Mouse (Mus musculus): ENCODE data around the gene Zcchc8. TPM values are rescaled to one million over a fixed set of nuclear protein-coding genes. Genes with fewer than 3 reads are reported as not detected.

Zcchc8 gene
- total RNA-seq, 2 experiments from 2014 or later: 16.2 to 17.4 TPM

Other genes with a start within 250 kb of the Zcchc8 start
- not detected for gene Lrrc43, start 231.8 kb downstream of the Zcchc8 start, total RNA-seq (2021)
- not detected for gene Il31, start 231.6 kb downstream of the Zcchc8 start, total RNA-seq (2021)
- gene B3gnt4, start 210.6 kb downstream of the Zcchc8 start, total RNA-seq (2021): not detected
- 10 to 100 TPM; 40.6 to 43.9 TPM for gene Diablo, start 196.9 kb downstream of the Zcchc8 start, total RNA-seq (2021)
- under 1 TPM in 1 of 2 experiments, not detected in 1; 0.83 TPM for gene Gm49027, start 195.6 kb downstream of the Zcchc8 start, total RNA-seq (2021)
- gene Vps33a, start 148.1 kb downstream of the Zcchc8 start, total RNA-seq (2021): 10 to 100 TPM; 22.2 to 28.3 TPM
- 100 to 1,000 TPM; 208 to 217 TPM for gene Clip1, start 36.5 kb downstream of the Zcchc8 start, total RNA-seq (2021)
- gene Rsrc2, start 28.3 kb upstream of the Zcchc8 start, total RNA-seq (2021): 10 to 100 TPM; 31.5 to 36.2 TPM
- gene Kntc1, start 28.6 kb upstream of the Zcchc8 start, total RNA-seq (2021): under 1 TPM; 0.28 to 0.99 TPM
- under 1 TPM in 1 of 2 experiments, not detected in 1; 0.75 TPM for gene Hcar2, start 144.4 kb upstream of the Zcchc8 start, total RNA-seq (2021)
- 1 to 10 TPM in 1 of 2 experiments, under 1 TPM in 1; 0.18 to 1.2 TPM for gene Hcar1, start 158.9 kb upstream of the Zcchc8 start, total RNA-seq (2021)
- 10 to 100 TPM; 40.5 to 44.6 TPM for gene Denr, start 186.1 kb upstream of the Zcchc8 start, total RNA-seq (2021)
- gene Gm43518, start 206.3 kb upstream of the Zcchc8 start, total RNA-seq (2021): not detected
- gene Ccdc62, start 209.6 kb upstream of the Zcchc8 start, total RNA-seq (2021): 1 to 10 TPM; 1.4 to 1.8 TPM